Mouse (Mus musculus): ENCODE measurements around the gene Ankrd39. TPM values are rescaled to one million over a fixed set of nuclear protein-coding genes. Genes with fewer than 3 reads are reported as not detected.
A peak's percentile ranks its signal among the peaks of the same experiment; 100 is the strongest.
"Not testable (repeated sequence)": the region's sequence is repeated elsewhere in the genome, so short reads cannot be mapped to it uniquely, and the experiment has no call there.

The Ankrd39 gene
- polyA plus RNA-seq, 1 experiment from 2014 or later, result 17.9 TPM

DNA sequence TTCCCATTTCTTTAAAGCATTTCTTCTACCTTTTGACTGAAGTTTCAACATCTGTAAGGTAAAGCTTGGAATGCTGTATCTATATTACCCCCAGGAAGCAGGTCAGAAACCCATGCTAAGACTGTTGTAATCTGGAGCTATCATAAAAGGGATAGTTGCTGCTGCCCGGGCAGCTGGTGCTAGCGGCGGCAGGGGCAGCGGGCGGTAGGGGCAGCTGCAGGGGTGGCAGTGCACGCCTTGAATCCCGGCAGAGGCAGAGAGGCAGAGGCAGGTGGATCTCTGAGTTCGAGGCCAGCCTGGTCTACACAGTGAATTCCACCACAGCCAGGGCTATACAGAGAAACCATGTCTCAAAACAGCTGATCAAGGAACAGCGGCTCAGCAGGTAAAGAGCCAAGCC is 4.3 kb downstream of the Ankrd39 start:
- no peak for DNase-seq (ENCODE audit: extremely low spot score, low spot score)
- Histone ChIP-seq H3K9me3 (no peaks in the 10 kb centered on the region), H3K4me3 (no peak overlapping the region), H3K4me1 (peaks cover 25% of the 10 kb centered on the region), H3K36me3 (replicated peaks) (peaks cover 45% of the 10 kb centered on the region), H3K27ac (no peak overlapping the region), H3K27me3 (ENCODE audit: poor library complexity, severe bottlenecking) (no peaks in the 10 kb centered on the region)
- WGBS, result 96% methylated on average over 9 of the region's 9 CpGs

DNA sequence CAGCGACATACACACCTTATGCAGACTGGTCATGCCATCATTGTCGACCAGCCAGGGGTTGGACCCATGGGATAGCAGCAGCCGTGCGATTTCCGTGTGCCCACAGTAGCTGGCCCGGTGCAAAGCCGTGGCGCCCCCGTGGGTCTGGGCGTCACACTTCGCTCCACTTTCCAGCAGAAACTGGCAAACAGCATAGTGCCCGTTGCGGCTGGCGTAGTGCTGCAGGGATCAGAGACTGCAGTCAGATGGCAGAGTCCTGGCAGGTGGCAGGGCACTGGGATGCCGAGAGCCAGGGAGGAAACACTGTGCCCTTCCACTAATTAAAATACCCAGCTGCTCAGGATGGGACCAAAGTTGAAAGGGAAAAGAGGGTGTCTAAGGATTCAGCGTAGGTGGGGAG is 5.4 kb downstream of the Ankrd39 start:
- H3K27me3 ChIP-seq (ENCODE audit: poor library complexity, severe bottlenecking), result no peaks in the 10 kb centered on the region
- H3K4me3 ChIP-seq, result no peak overlapping the region
- H3K27ac ChIP-seq, result no peak overlapping the region
- 96% methylated on average over 16 of the region's 16 CpGs for WGBS
- H3K4me1 ChIP-seq, result peaks cover 19% of the 10 kb centered on the region
- peaks cover 48% of the 10 kb centered on the region for H3K36me3 ChIP-seq (replicated peaks)
- DNase-seq (ENCODE audit: extremely low spot score, low spot score), result no peak
- H3K9me3 ChIP-seq, result no peaks in the 10 kb centered on the region

DNA sequence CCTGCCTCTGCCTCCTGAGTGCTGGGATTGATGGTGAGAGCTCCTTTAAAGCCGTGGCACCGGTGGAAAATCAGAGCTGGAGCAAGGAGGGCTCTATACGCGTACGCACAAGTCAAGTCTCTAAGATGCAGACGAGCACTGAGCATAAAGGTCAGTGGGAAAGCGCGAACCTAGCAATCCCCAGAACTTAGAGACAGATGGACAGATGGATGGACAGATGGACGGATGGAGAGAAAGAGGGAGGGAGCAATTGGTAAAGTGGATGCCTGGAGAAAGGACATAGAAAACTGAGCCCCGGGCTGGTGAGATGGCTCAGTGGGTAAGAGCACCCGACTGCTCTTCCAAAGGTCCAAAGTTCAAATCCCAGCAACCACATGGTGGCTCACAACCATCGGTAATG is 6.4 kb downstream of the Ankrd39 start:
- Histone ChIP-seq H3K36me3 (replicated peaks) (peaks cover 52% of the 10 kb centered on the region), H3K9me3 (no peaks in the 10 kb centered on the region)

DNA sequence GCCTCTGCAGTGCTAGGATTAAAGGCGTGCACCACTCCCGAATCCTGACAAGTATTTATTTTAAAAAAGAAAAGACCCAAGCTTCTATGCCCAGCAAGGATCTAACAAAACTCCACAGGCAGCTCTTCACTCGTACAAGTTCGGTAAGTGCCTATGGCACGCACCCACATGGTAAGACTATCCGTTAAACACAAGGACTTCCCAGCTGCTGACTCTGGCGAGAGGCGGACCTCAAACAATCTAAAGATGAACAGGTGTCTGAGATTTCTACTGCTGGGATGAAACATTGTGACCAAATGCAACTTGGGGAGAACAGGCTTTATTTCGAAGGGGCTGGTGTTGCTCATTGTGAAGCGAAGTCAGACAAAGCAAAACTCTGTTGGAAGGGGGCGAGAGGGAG is 7.1 kb downstream of the Ankrd39 start:
- no peaks in the 10 kb centered on the region for H3K9me3 ChIP-seq
- WGBS, result 94% methylated on average over 11 of the region's 11 CpGs
- no peak for DNase-seq (ENCODE audit: extremely low spot score, low spot score)
- no peak overlapping the region for H3K27ac ChIP-seq
- peaks cover 6% of the 10 kb centered on the region; the same call in 1 of the 2 replicates for H3K4me1 ChIP-seq
- peaks cover 52% of the 10 kb centered on the region for H3K36me3 ChIP-seq (replicated peaks)
- H3K27me3 ChIP-seq (ENCODE audit: poor library complexity, severe bottlenecking), result no peaks in the 10 kb centered on the region
- H3K4me3 ChIP-seq, result no peak overlapping the region

More for the DNA sequence above, 6.4 kb downstream of the Ankrd39 start:
- H3K4me1 ChIP-seq, result peaks cover 12% of the 10 kb centered on the region
- no peak overlapping the region for H3K27ac ChIP-seq
- no peak for DNase-seq (ENCODE audit: extremely low spot score, low spot score)
- no peaks in the 10 kb centered on the region for H3K27me3 ChIP-seq (ENCODE audit: poor library complexity, severe bottlenecking)
- WGBS, result 92% methylated on average over 12 of the region's 12 CpGs
- H3K4me3 ChIP-seq, result no peak overlapping the region

DNA sequence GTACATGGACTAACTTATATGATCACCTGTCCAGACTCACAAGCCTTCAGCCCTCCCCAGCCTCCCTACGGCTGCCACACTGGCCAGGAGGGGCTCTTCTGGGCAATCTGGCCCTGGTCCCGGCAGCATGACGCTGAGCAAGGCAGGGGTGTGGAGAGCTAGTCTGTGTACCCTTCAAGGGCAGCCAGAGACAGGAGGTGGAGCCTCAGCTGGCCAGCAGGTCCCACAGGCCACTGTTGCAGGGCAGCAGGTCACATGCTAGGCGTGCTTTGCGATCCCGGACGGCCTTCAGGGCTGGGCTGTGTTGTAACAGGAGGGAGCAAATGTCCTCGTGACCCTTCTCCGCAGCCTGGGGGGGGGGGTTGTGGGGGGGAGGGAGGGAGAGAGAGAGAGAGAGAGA is 8.1 kb downstream of the Ankrd39 start, which contains the start of gene Gm42417:
Gene Gm42417 (minus strand): TSS at position 244 of the 400 bp plus-strand sequence.
- Histone ChIP-seq H3K36me3 (replicated peaks) (peaks cover 52% of the 10 kb centered on the region), H3K27ac (no peak within 1 kb of the TSS), H3K9me3 (no peaks in the 10 kb centered on the region), H3K27me3 (ENCODE audit: poor library complexity, severe bottlenecking) (no peaks in the 10 kb centered on the region), H3K4me1 (peaks cover 6% of the 10 kb centered on the region; the same call in 1 of the 2 replicates), H3K4me3 (no peak within 1 kb of the TSS)
- DNase-seq (ENCODE audit: extremely low spot score, low spot score), result no peak
- WGBS, result 76% methylated on average over 9 of the region's 9 CpGs

DNA sequence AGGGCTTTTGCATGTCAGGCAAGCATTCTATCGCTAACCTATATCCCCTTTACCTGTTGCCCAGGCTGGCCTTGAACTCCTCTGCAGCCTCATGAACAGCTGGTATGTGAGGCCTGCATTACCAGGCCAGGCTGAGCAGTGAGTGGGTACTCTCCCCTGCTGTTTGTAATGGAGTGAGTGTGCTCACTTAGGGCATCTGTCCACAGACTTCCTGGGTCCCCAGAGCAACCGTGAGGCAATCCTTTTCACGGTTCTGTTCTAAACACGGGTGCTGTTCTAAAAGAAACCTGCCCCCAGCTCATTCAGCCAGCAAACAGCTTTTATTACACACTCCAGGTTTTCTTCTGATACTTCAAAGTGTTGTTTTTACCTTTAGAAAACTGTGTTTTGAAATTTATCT is 8.5 kb downstream of the Ankrd39 start:
- Histone ChIP-seq H3K27me3 (ENCODE audit: poor library complexity, severe bottlenecking) (no peaks in the 10 kb centered on the region), H3K36me3 (replicated peaks) (peaks cover 52% of the 10 kb centered on the region), H3K9me3 (no peaks in the 10 kb centered on the region), H3K4me3 (no peak overlapping the region), H3K4me1 (peaks cover 6% of the 10 kb centered on the region; the same call in 1 of the 2 replicates), H3K27ac (no peak overlapping the region)
- 87% methylated on average over 4 of the region's 4 CpGs for WGBS
- no peak for DNase-seq (ENCODE audit: extremely low spot score, low spot score)

DNA sequence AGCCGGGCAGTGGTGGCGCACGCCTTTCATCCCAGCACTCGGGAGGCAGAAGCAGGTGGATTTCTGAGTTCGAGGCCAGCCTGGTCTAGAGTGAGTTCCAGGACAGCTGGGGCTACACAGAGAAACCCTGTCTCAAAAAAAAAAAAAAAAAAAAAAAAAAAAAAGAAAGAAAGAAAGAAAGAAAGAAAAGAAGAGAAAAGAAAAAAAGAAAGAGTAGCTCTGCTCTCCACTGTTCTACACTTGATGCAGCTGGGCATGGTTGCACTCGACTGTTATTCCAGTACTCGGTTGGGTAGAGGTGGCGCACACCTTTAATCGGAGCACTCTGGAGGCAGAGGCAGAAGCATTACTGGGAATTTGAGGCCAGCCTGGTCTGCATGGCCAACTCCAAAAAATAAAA is 10.5 kb downstream of the Ankrd39 start, which contains the start of gene Ankrd23:
Gene Ankrd23 (minus strand): TSS at position 101 of the 400 bp plus-strand sequence.
- WGBS, result 95% methylated on average over 9 of the region's 9 CpGs
- H3K4me1 ChIP-seq; H3K27me3 ChIP-seq (ENCODE audit: poor library complexity, severe bottlenecking); H3K9me3 ChIP-seq; DNase-seq (ENCODE audit: extremely low spot score, low spot score); H3K4me3 ChIP-seq: not testable (repeated sequence)
- Histone ChIP-seq H3K27ac (peak within 1 kb of the TSS; percentile 21; the same call in 1 of the 2 replicates), H3K36me3 (replicated peaks) (peaks cover 51% of the 10 kb centered on the region)

DNA sequence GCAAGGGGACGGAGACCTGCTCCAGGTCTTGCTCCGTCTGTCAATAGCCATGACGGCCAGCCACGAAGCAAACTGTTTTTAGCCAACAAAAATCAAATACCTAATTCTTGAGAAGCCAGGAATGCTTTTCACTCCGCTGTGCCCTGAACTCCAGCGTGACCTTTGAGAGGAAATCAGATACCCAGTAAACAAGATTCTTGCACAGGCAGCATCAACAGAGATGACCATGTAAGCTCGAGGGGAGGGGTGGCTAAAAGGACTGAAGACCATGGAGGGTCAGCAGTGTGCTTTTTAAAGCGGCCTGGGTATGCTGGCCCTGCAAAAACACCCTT is 10.9 kb downstream of the Ankrd39 start:
- peaks cover 6% of the 10 kb centered on the region; the same call in 1 of the 2 replicates for H3K4me1 ChIP-seq
- peaks cover 51% of the 10 kb centered on the region for H3K36me3 ChIP-seq (replicated peaks)
- 83% methylated on average over 8 of the region's 8 CpGs for WGBS
- no peak overlapping the region for H3K4me3 ChIP-seq
- no peak overlapping the region for H3K27ac ChIP-seq
- no peaks in the 10 kb centered on the region for H3K27me3 ChIP-seq (ENCODE audit: poor library complexity, severe bottlenecking)
- no peak for DNase-seq (ENCODE audit: extremely low spot score, low spot score)
- H3K9me3 ChIP-seq, result no peaks in the 10 kb centered on the region

DNA sequence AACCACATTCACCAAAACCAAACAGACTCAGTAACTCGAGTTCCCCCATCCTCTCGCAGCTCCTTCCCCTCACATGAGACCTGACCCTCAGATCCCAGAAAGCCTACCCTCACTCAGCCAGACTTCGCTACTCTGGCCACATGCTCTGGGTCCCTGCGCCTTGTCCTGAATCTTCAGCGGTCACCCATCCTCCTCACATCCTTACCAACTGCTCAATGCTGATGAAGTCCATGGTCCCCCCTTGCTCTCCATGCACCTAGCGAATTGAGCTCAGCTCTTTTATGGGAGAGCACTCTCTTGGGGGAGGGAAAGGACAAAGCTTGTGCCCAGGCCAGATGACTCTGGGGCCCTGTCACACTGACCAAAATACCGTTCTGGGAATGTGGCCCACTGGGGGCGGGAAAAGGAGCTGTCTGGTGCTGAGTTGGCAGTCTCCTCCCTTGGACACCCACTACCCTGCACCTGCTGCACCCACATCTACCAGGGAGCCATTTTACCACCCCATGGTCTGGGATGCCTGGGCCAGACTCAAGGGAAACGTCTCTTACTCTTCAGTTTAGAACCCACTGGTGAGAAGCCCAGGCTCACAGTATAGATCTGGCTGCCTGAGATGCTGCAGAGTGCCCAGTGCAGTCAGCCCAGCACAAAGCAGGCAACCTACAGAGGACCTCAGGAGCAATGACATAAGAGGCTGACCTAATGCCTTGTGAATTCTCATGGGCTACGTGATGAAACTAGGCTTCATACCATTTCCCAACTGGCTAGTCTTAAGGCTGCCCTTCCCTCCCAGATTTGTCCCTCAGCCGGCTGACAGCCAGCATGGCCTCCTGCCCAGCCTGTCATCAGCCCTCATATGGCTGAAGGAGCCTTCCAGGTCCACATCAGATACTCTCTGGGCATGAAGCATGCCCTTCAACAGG is 11.5 kb downstream of the Ankrd39 start:
- H3K4me1 ChIP-seq, result peaks cover 6% of the 10 kb centered on the region; the same call in 1 of the 2 replicates
- H3K36me3 ChIP-seq (replicated peaks), result peaks cover 49% of the 10 kb centered on the region
- no peaks in the 10 kb centered on the region for H3K27me3 ChIP-seq (ENCODE audit: poor library complexity, severe bottlenecking)
- DNase-seq (ENCODE audit: extremely low spot score, low spot score), result no peak
- 0 out of 2 replicates have a peak overlapping the region, but pooled peaks have one; percentile 3 for H3K27ac ChIP-seq
- no peak overlapping the region for H3K4me3 ChIP-seq
- no peaks in the 10 kb centered on the region for H3K9me3 ChIP-seq
- WGBS, result 86% methylated on average over 11 of the region's 11 CpGs

DNA sequence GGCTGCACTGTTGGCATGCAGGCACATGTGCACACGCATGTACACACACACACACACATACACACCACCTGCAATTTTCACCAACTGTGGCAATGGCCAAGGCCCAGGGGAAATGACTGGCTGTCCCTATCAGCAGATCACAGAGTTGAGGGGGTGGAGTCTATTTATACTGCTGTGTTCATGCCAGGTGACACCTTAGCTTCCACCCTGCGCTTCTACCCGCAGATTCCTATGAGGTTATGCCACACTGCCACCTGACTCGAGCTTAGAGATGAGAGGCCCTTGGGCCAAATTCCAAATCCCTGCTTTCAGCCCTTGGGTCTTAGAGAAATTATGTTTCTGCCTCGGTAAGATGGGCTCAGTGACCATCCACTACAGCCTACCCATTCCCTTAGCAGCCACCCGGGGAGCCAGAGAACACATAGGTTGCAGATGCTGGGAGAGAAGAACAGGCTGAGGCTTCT is 12.6 kb downstream of the Ankrd39 start:
- Histone ChIP-seq H3K27me3 (ENCODE audit: poor library complexity, severe bottlenecking) (no peaks in the 10 kb centered on the region), H3K27ac (no peak overlapping the region), H3K4me3 (no peak overlapping the region), H3K36me3 (replicated peaks) (peaks cover 42% of the 10 kb centered on the region), H3K9me3 (no peaks in the 10 kb centered on the region), H3K4me1 (peaks cover 6% of the 10 kb centered on the region; the same call in 1 of the 2 replicates)
- 86% methylated on average over 6 of the region's 6 CpGs for WGBS
- no peak for DNase-seq (ENCODE audit: extremely low spot score, low spot score)

DNA sequence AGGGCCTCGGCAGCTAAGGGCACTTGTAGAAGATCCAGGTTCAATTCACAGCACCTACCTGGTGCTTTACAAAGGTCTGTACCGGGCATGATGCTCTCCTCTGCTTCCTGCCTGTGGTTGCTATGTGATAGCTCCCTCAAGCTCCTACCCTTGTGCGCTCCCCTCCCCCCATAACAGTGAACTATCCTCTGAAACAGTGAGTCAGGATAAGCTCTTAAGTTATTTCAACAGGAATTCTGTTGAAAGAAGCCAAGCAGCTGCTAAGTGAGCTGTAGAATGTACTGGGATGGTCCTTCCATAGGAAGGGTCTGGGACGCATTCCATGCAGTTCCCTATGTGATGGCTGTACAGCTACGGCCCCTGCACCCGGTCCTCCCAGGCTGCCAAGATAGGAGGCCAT is 13.7 kb downstream of the Ankrd39 start:
- no peak for DNase-seq (ENCODE audit: extremely low spot score, low spot score)
- Histone ChIP-seq H3K9me3 (no peaks in the 10 kb centered on the region), H3K4me3 (no peak overlapping the region), H3K27ac (no peak overlapping the region), H3K4me1 (peaks cover 6% of the 10 kb centered on the region; the same call in 1 of the 2 replicates), H3K27me3 (ENCODE audit: poor library complexity, severe bottlenecking) (no peaks in the 10 kb centered on the region), H3K36me3 (replicated peaks) (peaks cover 31% of the 10 kb centered on the region)
- WGBS, result 81% methylated on average over 6 of the region's 6 CpGs

DNA sequence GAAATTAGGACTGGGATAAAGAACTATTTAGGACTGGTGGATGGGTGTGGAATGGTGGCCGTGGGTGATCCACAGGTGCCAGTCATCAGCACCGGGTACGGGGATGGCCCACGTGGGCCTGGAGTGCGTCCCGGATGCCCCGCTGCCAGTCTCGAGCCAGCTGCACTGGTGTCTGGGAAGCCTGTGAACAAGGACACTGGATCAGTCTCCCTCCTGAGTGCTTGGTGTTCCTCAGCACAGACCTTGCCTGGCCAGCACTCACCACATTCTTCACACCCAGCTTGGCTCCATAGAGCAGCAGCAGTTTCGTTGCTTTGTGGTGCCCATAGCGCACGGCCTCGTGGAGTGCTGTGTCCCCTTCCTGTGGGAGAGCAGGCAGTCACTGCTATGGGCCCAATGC is 15.8 kb downstream of the Ankrd39 start:
- WGBS, result 94% methylated on average over 12 of the region's 12 CpGs
- H3K36me3 ChIP-seq (replicated peaks), result peaks cover 32% of the 10 kb centered on the region
- DNase-seq (ENCODE audit: extremely low spot score, low spot score), result no peak
- H3K27me3 ChIP-seq (ENCODE audit: poor library complexity, severe bottlenecking), result no peaks in the 10 kb centered on the region
- no peaks in the 10 kb centered on the region for H3K9me3 ChIP-seq
- H3K27ac ChIP-seq, result no peak overlapping the region
- 0 out of 2 replicates have a peak, but pooled peaks cover 2% of the 10 kb centered on the region for H3K4me1 ChIP-seq
- no peak overlapping the region for H3K4me3 ChIP-seq

DNA sequence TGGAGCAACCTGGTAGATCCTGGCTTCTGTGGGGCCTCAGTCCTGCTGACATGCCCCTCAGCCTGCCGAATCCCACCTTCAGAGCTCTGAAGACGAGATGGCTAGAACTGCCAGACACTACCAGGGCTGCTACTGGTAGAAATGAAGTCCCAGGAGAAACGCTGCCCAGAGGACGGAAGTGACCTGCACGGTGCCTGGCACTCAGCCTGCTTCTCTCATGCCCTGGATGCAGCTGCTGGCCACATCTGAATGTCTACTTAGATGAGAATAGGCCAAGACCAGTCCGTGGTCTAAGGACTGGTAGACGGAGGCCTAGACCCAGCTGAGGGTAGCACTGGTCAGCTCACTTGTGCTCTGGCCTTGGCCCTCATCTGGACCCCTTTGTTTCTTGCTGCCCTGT is 16.3 kb downstream of the Ankrd39 start:
- H3K27me3 ChIP-seq (ENCODE audit: poor library complexity, severe bottlenecking), result no peaks in the 10 kb centered on the region
- H3K36me3 ChIP-seq (replicated peaks), result peaks cover 34% of the 10 kb centered on the region
- H3K4me1 ChIP-seq, result no peaks in the 10 kb centered on the region
- no peak overlapping the region for H3K4me3 ChIP-seq
- H3K9me3 ChIP-seq, result no peaks in the 10 kb centered on the region
- H3K27ac ChIP-seq, result no peak overlapping the region
- WGBS, result 93% methylated on average over 7 of the region's 7 CpGs
- DNase-seq (ENCODE audit: extremely low spot score, low spot score), result no peak

Data from forebrain, embryonic 10.5 days (tissue).